Mouse (Mus musculus): ENCODE results near the gene Rab5c.

DNA sequence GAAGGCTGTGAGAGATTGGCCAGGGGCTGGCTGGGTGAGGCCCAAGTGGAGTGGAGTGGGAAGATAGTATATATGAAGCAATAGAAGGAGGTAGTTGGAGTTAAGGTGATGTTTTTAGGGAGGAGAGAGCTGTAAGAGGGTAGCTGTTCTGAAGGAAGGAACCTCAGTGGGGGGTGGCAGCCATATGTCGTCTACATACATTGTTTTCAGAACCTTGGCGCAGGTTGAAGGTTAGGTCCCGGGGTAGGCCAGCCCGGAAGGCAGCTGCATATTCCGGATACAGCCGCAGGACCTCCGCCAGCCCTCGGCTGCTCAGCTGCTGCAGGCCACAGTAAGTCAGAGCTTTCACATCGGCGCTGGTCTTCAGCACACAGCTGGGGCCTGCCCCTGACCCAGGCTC is 8.5 kb upstream of the Rab5c start:
- no peak for TF ChIP-seq CTCF (IDR thresholded peaks at IDR 0.05 in 2 of 3, conservative IDR thresholded peaks at IDR 0.05 in 1 of 3; ENCODE audit: control insufficient read depth in 1 of 3, insufficient read depth in 1 of 3, low read depth in 2 of 3, low read length in 3 of 3, poor library complexity in 1 of 3, severe bottlenecking in 1 of 3)
- TF ChIP-seq POLR2A (IDR thresholded peaks at IDR 0.05; ENCODE audit: control insufficient read depth in 1 of 2, insufficient read depth in 1 of 2, low read depth in 1 of 2, low read length in 2 of 2, poor library complexity in 1 of 2), result no peak
- TF ChIP-seq POLR2AphosphoS2 (IDR thresholded peaks at IDR 0.05; ENCODE audit: low read length), result no peak
